Mouse (Mus musculus) neural tube, embryonic 14.5 days (tissue): ENCODE measurements around the gene Lix1l. TPM values are rescaled to one million over a fixed set of nuclear protein-coding genes. Genes with fewer than 3 reads are reported as not detected.

Experiments used
- ATAC-seq: fragments of 200-750 bp; cut with Nextera tagmentation; 2 replicates; pipeline ENCODE4 v1.8.0; 2017; ENCODE audit warnings: low read depth, mild to moderate bottlenecking, moderate TSS enrichment, moderate library complexity
- H3K27ac ChIP-seq: fragments of 300-500 bp; sonication (generic); 2 replicates; pipeline ENCODE4 v1.5.1; 2014; ENCODE audit warnings: low read depth, mild to moderate bottlenecking, control low read depth, low read length, moderate library complexity, mixed read lengths
- H3K27me3 ChIP-seq: fragments of 300-500 bp; sonication (generic); 2 replicates; pipeline ENCODE4 v1.6.1; 2014; ENCODE audit warnings: low read length; ENCODE audit not compliant: control insufficient read depth, insufficient read depth
- H3K36me3 ChIP-seq: fragments of 300-500 bp; sonication (generic); 2 replicates; pipeline ENCODE4 v1.6.1; 2014; ENCODE audit warnings: low read length, mixed read lengths; ENCODE audit not compliant: control insufficient read depth, insufficient read depth
- H3K4me1 ChIP-seq: fragments of 300-500 bp; sonication (generic); 2 replicates; pipeline ENCODE4 v1.6.1; 2014; ENCODE audit warnings: low read length; ENCODE audit not compliant: control insufficient read depth, insufficient read depth
- H3K4me2 ChIP-seq: fragments of 300-500 bp; sonication (generic); 2 replicates; pipeline ENCODE4 v1.6.1; 2014; ENCODE audit warnings: mild to moderate bottlenecking, low read depth, low read length, control low read depth
- H3K4me3 ChIP-seq: fragments of 300-500 bp; sonication (generic); 2 replicates; pipeline ENCODE4 v1.5.1; 2014; ENCODE audit warnings: low read depth, low read length, control low read depth, mixed read lengths
- H3K9ac ChIP-seq: fragments of 300-500 bp; sonication (generic); replicated peaks from 2 replicates; pipeline ENCODE4 v1.6.1; 2014; ENCODE audit warnings: low read depth, mild to moderate bottlenecking, control low read depth, low read length, mixed read lengths
- H3K9me3 ChIP-seq: fragments of 300-500 bp; sonication (generic); 2 replicates; pipeline ENCODE4 v1.6.1; 2016; ENCODE audit warnings: low read length; ENCODE audit not compliant: control insufficient read depth
- WGBS: fragments of 180-500 bp; shearing (Covaris S2); extraction: QIAGEN DNeasy Blood & Tissue Kit; methylation state at CpG from one replicate; pipeline ENCODE4 v1.1.7; 2014; 5-methylcytosine and 5-hydroxymethylcytosine counted together
- polyA plus RNA-seq: library from polyadenylated mRNA; unstranded; fragments of >200 nt; fragmentation: Nextera tagmentation; extraction: Ambion mirVana; gene quantifications from 2 replicates; pipeline ENCODE4 v1.2.1, GENCODE M21; 2014

Gene Lix1l
- polyA plus RNA-seq, 1 experiment from 2014 or later: 7.6 TPM

DNA sequence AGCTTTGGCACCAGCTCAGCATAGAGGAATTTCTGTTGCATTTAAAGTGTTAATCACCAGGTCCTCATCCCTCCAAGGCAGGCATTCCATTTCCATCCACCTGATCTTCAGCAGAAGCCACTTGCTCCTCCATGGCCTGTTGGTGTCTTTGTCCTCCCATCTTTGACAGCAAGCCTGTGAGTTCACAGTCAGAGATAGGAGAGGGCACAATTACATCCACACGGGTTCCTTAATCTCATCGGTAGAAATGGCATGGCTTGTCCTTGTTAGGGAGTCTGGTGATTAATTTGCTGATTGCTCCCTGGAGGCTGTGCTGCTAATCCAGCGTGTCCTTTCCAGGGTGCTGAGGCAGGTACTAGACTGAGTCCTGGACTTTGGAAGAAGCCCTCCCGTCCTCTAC is 72.6 kb downstream of the Lix1l start:
- 64% methylated on average over 4 of the region's 4 CpGs for WGBS

GRCm38 (mm10) chr3:96674442-96674841 is 73.5 kb downstream of the Lix1l start:
- 68% methylated on average over 8 of the region's 8 CpGs for WGBS

More for the DNA sequence above, 72.6 kb downstream of the Lix1l start:
- Histone ChIP-seq H3K4me3 (no peak overlapping the region), H3K9ac (no peak overlapping the region), H3K27ac (no peak overlapping the region), H3K4me1 (no peaks in the 10 kb centered on the region), H3K36me3 (no peaks in the 10 kb centered on the region), H3K27me3 (no peaks in the 10 kb centered on the region), H3K9me3 (no peaks in the 10 kb centered on the region), H3K4me2 (no peak overlapping the region)
- no peak for ATAC-seq

DNA sequence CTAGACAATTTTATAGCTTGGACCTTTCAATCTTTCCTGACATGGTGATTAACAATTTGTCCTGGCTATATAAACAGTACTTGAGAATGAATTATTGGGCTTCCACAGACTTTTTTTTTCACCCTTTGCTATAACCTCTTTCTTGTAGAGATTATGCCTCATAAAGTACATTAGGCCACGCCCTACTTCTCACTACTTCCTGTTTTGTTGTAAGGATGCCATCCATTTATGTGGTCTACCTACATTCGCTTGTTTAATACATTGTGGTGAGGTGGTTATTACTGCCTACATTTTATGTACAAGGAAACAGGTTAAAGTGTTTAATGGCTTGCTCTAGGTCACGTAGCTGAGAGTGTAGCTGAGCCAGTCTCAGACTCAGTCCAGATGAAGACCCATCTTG is 74.2 kb downstream of the Lix1l start:
- Histone ChIP-seq H3K27ac (no peak overlapping the region), H3K36me3 (no peaks in the 10 kb centered on the region), H3K9me3 (no peaks in the 10 kb centered on the region), H3K4me2 (no peak overlapping the region), H3K4me3 (no peak overlapping the region), H3K4me1 (no peaks in the 10 kb centered on the region), H3K9ac (no peak overlapping the region), H3K27me3 (no peaks in the 10 kb centered on the region)
- ATAC-seq: no peak
- 70% methylated on average over 3 of the region's 3 CpGs for WGBS

More at GRCm38 (mm10) chr3:96674442-96674841, 73.5 kb downstream of the Lix1l start:
- no peak for ATAC-seq
- Histone ChIP-seq H3K9ac (no peak overlapping the region), H3K27me3 (no peaks in the 10 kb centered on the region), H3K27ac (no peak overlapping the region), H3K4me1 (no peaks in the 10 kb centered on the region), H3K36me3 (no peaks in the 10 kb centered on the region), H3K4me3 (no peak overlapping the region), H3K4me2 (no peak overlapping the region), H3K9me3 (no peaks in the 10 kb centered on the region)

- WGBS: 32% methylated on average over 3 of the region's 3 CpGs
Observed at GRCm38 (mm10) chr3:96675690-96676089, 74.7 kb downstream of the Lix1l start.

More at GRCm38 (mm10) chr3:96675690-96676089, 74.7 kb downstream of the Lix1l start:
- no peak overlapping the region for H3K4me2 ChIP-seq
- no peaks in the 10 kb centered on the region for H3K27me3 ChIP-seq
- no peak for ATAC-seq
- no peaks in the 10 kb centered on the region for H3K36me3 ChIP-seq
- H3K4me1 ChIP-seq: no peaks in the 10 kb centered on the region
- H3K9me3 ChIP-seq: no peaks in the 10 kb centered on the region
- no peak overlapping the region for H3K4me3 ChIP-seq
- H3K27ac ChIP-seq: no peak overlapping the region
- no peak overlapping the region for H3K9ac ChIP-seq

Other genes with a start within 250 kb of the Lix1l start
- gene BC107364, start 148.8 kb upstream of the Lix1l start, polyA plus RNA-seq: not detected in 2 replicates
- gene Hfe2, start 76.0 kb upstream of the Lix1l start, polyA plus RNA-seq: 1.3 and 2.0 TPM in 2 replicates
- 48.9 and 75.6 TPM in 2 replicates for gene Txnip, start 43.2 kb upstream of the Lix1l start, polyA plus RNA-seq
- gene Gm16253, start 24.2 kb upstream of the Lix1l start, polyA plus RNA-seq: 0.90 and 1.2 TPM in 2 replicates
- gene Polr3gl, start 7.0 kb upstream of the Lix1l start, polyA plus RNA-seq: 20.5 and 22.9 TPM in 2 replicates
- gene Ankrd34a, start 4.5 kb upstream of the Lix1l start, polyA plus RNA-seq: 18.6 and 21.0 TPM in 2 replicates
- 115 and 117 TPM in 2 replicates for gene Rbm8a, start 28.8 kb downstream of the Lix1l start, polyA plus RNA-seq
- gene Pex11b, start 34.2 kb downstream of the Lix1l start, polyA plus RNA-seq: 58.3 and 59.6 TPM in 2 replicates
- gene Gm42957, start 34.3 kb downstream of the Lix1l start, polyA plus RNA-seq: 0.15 TPM in 1 of 2 replicates, not detected in the other
- 1.0 and 1.3 TPM in 2 replicates for gene Itga10, start 44.4 kb downstream of the Lix1l start, polyA plus RNA-seq
- 0.83 and 1.0 TPM in 2 replicates for gene Ankrd35, start 69.0 kb downstream of the Lix1l start, polyA plus RNA-seq
- gene Pias3, start 95.2 kb downstream of the Lix1l start, polyA plus RNA-seq: 20.9 and 24.7 TPM in 2 replicates
- 19.1 and 21.7 TPM in 2 replicates for gene Nudt17, start 107.4 kb downstream of the Lix1l start, polyA plus RNA-seq
- 32.4 and 35.3 TPM in 2 replicates for gene Polr3c, start 126.5 kb downstream of the Lix1l start, polyA plus RNA-seq
- 81.9 and 86.5 TPM in 2 replicates for gene Rnf115, start 126.5 kb downstream of the Lix1l start, polyA plus RNA-seq
- not detected in 2 replicates for gene Pdzk1, start 228.1 kb downstream of the Lix1l start, polyA plus RNA-seq
- gene Cd160, start 228.2 kb downstream of the Lix1l start, polyA plus RNA-seq: 0.41 and 0.48 TPM in 2 replicates